Mouse (Mus musculus) heart, postnatal 25 days (tissue): ENCODE results near the gene Gm21750. TPM values are rescaled to one million over a fixed set of nuclear protein-coding genes. Genes with fewer than 3 reads are reported as not detected.
"Not testable (repeated sequence)": the region's sequence is repeated elsewhere in the genome, so short reads cannot be mapped to it uniquely, and the experiment has no call there.

ENCODE experiments used
- DNase-seq: peaks from one replicate; pipeline ENCODE4 v3.0.0; 2022; ENCODE audit warnings: low spot score
- intact Hi-C: fragments of 180-260 bp; cut with DNase I; formaldehyde crosslinking; loops from one replicate; pipeline ENCODE4 v1.15.1; 2025
- total RNA-seq, 2 experiments: library from RNA; stranded (reverse); gene quantifications; 2 replicates each; pipeline ENCODE4 v1.2.3; 2021

Gm21750 gene
- not detected for total RNA-seq

DNA sequence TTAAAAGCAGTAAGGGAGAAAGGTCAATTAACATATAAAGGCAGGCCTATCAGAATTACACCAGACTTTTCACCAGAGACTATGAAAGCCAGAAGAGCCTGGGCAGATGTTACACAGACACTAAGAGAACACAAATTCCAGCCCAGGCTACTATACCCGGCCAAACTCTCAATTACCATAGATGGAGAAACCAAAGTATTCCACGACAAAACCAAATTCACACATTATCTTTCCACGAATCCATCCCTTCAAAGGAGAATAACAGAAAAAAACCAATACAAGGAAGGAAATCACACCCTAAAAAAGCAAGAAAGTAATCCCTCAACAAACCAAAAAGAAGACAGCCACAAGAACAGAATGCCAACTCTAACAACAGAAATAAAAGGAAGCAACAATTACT is at the start of gene Gm21750:
Gm21750 (plus strand) TSS at position 301 of the 400 bp plus-strand sequence.
- DNase-seq, intact Hi-C loops: not testable (repeated sequence)

DNA sequence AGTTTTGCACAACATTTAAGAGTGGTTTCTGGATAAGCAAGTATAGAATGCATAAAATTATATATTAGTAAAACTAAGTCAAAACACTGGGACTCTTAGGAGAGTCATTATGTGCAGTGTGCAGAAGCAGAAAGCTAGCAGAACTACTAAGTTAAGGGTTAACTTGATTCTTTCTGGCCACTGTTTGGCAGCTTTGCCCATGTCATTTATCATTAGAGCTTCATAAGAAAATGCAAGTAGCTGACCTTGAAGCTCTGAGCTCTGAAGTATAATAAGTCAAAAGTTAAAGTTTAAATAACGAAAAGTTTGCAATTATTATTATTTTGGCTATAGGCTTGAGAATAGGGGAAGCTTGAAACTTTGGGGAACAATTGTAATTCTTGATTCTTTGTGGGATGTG is 46.1 kb upstream of the Gm21750 start:
- intact Hi-C loops, DNase-seq: not testable (repeated sequence)

DNA sequence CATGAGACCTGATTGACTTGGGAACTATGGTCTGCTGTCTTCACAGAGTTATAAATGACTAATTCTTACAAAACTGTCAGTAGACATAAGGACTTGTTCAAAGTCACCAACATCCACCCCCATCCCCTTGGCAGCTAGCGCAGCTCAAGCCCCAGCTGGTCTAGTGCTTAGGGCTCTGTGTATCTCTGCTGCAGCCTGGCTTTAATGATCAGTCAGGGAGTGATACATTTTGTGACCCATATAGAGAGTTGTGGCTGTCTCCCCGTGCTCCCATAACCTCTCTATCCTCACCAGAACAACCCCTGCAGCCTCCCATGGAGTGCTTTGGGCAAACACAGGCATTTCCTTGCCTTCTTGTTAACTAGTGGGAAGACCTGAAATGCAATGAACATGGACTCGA is 40.1 kb upstream of the Gm21750 start:
- intact Hi-C loops, result no loop called here
- DNase-seq, result no peak

DNA sequence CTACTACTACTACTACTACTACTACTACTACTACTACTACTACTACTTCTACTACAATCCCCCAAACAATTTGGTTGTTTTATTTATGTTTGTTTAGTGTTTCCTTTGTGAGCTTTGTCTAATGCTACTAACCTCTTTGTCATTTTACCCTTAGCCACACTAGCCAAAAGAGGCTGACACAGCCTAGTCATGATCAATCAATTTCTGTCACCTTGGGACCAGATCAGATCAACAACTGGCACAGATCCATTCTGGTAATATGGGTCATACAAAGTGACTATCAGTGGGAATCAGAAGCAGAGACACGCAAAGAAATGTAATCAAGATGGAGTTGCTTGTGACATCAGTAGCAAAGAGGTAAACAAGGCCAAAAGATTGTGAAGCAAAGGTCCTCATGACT is 38.0 kb upstream of the Gm21750 start:
- intact Hi-C loops, result no loop called here
- no peak for DNase-seq

DNA sequence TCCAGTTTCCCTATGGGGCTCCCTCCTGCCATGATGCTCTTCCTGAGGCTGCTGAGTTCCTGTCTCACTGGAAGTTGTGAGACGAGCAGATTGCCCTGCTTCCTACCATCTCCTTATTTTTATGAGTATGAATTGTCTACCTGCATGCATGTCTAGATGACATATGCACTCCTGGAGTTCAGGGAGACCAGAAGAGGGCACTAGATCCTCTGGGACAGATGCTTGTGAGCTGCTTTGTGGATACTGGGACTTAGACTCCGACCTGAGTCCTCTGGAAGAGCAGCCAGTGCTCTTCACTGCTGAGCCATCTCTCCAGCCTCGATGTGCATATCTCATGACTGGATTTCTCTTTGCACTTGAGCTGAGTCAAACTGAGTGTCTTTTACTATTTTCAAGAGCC is 35.6 kb upstream of the Gm21750 start:
- intact Hi-C loops, result no loop called here
- no peak for DNase-seq

DNA sequence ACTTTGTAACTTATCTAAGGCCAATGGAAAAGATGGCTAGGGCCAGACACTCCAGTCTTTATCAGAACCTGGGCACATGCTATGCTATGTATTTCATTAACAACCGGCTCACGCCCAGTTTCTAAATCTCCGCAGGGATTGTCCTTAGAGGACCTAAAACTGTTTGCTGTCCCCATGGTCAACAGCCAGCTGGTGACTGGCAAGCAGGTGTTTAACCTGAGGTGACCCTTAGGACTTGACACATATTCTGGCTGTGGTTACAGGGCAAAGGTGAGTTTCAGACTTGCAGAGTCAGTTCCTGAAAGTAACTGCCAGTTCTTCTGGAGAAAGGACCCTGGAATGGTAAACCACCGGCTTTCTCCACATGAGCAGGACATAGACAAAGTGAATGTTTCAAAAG is 29.5 kb upstream of the Gm21750 start:
- DNase-seq, result peak; percentile 21
- intact Hi-C loops, result no loop called here

DNA sequence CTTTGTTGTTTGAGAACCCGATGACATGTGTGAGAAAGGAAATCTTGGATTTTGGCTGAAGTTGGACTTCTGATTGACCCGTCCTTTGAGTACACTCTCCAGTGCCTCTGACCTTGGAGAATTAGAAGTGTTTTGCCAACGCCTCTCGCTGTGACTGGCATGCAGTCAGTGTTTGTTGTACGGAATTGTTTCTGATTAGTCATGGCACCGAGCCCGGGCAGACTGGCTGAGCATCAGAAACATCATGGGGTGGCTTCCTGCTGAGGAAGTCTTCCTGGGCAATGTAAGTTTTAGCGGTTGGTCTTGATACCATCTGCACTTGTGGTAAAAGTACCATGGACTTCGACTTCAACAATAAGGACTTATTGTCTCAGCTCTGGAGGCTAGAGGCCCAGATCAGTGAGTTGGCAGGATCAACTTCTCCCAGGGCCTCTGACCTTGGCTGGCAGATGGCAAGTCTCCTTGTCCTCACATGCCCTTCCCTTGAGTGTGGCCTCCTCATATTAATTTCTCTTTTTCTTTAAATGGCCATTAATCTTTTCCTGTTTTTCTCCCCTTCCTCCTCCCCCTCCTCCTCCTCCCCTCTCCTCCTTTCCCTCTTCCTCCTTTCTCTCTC is 28.3 kb upstream of the Gm21750 start:
- DNase-seq, result peak; percentile 50
- intact Hi-C loops, result no loop called here

DNA sequence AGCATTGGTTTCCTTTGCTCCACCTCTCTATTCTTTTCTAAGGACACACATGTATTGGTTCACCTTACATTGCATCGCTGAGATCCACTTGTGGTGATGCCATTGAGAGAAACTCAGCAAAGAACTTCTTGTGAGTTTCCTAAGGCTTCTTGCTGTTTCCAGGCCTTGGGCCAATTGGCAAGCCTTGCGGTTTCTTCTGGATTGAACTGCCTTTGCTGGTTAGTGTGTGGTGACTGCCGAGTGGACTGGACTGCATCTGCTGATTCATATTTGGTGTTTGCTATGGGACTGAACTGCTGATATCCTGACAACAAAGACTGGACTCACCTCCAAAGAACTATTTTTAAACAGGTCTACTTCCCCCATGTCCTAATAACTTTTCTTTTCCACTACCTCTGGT is 26.7 kb upstream of the Gm21750 start:
- intact Hi-C loops, result no loop called here
- DNase-seq, result no peak

DNA sequence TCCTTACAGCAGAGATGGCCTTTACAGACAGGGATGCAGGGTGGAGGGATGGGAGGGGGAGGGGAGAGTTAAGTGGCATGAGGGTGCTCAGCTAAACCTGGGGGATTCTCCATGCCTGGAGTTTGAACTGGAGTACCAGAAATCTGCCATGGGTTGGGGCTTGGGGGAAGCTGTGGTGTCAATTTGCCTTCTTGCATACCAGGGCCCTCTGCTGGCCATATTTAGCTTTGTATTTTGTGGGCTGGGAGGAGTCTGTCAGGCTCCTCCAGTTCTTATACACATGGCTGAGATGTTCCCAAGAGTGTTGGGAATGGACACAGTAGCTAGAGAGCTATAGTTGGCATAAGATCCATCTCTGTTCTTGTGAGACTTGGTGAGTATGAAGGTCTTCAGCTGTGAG is 23.6 kb upstream of the Gm21750 start:
- intact Hi-C loops, result no loop called here

DNA sequence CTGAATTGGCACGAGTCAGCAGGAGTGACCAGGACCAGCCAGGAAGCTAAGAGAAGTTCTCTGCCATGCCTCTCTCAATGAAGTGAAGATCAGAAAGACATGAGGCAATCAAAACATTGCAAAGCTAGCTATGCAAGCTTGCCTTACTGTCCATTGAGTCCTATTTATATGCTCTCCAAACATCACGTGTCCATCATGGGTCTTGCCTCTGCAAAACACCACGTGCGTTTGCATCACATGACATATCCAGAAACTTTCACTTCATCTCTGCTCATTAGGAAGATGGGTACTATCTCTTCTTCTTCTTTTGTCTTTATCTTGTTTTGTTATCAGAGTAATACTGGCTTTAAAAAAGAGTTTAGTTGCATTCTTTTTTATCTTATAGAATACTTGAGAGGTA is 10.8 kb upstream of the Gm21750 start:
- intact Hi-C loops, result no loop called here
- no peak for DNase-seq

More for the DNA sequence above, 23.6 kb upstream of the Gm21750 start:
- DNase-seq, result no peak

DNA sequence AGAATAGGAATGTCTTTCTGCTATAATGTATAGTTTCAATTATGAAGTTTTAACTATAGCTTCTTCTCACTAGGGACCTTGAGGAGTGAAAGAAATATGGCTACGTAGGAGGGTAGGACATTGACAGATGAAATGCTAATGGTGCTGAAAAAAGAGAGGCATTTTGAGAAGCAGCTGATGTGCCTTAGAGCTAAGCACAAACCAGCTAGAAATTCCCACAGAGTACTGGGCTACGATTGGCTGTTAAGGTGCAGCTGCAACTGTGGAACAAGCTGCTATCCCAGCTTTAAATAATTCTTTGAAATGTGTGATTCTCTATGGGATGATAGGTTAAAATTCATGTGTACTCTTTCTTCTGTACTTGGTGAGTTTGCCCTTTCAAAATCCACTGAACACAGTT is 9.1 kb downstream of the Gm21750 start:
- no peak for DNase-seq
- intact Hi-C loops, result no loop called here

DNA sequence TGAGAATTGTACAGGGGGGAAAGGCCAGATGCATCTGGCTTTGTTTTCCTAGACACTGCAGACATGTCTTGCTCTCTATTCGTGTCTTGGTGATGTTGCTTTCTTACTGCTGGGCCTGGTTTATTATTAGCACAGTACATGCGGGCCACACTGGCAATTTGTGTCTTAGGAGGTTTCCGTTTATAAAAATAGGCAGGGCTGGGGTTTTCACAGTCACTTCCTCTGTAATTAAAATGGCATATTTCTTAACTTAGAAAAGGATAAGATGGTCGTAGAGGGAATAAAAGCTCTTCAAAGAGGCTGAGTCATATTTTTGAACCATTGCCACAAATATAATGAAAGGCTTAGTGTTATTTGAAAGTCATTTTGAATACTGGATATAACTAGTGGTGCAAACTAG is 26.7 kb downstream of the Gm21750 start:
- intact Hi-C loops, result no loop called here
- DNase-seq, result no peak

DNA sequence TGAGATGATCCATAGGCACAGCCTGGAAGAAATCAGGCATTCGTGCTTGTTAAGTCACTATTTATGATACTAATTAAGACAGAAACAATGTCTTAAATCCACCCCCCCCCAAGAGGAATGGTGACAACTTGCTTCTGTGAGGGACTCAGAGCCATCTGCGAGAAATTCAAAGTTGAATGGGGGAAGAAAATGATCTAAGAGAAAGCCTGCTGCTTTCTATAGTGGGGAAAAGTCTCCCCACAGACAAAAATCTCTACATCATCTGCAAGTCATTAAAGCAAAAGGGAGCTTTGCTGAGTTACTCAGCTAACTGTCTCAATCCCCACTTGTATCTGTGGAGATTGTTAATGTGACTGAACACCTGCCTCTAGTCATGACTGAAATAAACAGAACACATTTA is 27.4 kb downstream of the Gm21750 start:
- intact Hi-C loops, result no loop called here
- no peak for DNase-seq

DNA sequence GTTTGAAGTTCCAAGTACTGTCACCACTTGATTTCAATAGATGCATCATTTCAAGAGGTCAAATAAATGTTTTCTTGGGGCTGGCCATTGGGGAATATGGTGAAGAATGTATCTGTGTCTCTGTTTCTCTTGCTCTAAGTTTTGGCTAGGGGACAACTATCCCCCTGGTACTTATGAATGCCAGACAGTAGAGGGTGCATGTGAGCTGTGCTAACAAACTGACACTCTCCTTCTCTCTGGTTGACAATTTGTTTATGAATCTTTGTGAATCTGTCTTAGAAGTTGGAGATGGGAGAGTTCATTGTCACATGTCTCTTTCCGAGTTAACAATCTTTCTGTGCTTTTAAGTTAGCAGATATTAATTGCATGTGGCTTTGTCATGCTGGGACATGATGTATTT is 39.2 kb downstream of the Gm21750 start:
- intact Hi-C loops, result no loop called here
- DNase-seq, result no peak

DNA sequence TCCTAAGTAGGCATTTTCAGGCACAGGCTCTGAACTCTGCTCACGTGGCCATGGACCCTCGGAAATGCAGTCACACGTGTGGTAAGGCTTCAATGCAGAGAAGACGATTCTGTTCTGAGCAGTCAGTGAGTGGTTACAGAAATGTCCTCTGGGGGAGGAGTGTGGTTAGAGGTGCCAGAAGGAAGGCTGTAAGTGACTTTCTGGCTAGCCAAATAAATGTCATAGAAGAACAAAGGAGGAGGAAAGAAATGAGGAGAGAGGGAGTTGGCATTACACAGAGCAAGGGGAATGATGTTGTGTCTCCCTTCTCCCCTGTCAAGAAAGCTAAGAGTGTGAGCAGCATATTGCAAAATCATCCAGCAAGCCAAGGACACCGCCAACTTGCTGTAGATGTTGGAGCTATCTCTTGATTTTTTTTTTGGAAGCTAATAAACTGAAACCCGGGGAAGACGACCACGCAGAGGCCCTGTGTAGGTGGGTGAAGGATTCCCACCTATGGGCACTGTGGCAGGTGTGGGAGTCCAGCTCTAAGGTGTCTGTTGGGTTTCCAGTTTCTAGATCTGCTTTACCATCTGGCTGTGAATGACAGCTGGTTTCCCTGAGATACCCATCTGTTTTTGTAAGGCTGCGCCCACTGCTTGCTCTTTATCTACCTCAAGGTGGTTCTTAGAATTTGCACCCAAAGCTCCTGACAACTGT is 48.5 kb downstream of the Gm21750 start:
- no peak for DNase-seq
- intact Hi-C loops, result no loop called here

Other genes with a start within 250 kb of the Gm21750 start
- gene Med4, start 151.2 kb upstream of the Gm21750 start, total RNA-seq, result 10 to 100 TPM; 21.4 to 22.4 TPM
- 100 to 1,000 TPM; 787 to 854 TPM for gene Sucla2, start 135.9 kb upstream of the Gm21750 start, total RNA-seq
- 1 to 10 TPM; 6.4 to 9.6 TPM for gene Nudt15, start 113.0 kb upstream of the Gm21750 start, total RNA-seq